Mouse (Mus musculus) erythroblast, embryonic 14.5 days (primary cell): Measurements from ENCODE around the gene Myl4. TPM values are rescaled to one million over a fixed set of nuclear protein-coding genes. Genes with fewer than 3 reads are reported as not detected.

Experiments used
- H3K27me3 ChIP-seq: 2 replicates; pipeline ENCODE4 v1.6.1; 2012; ENCODE audit warnings: inconsistent platforms; ENCODE audit not compliant: control insufficient read depth
- H3K36me3 ChIP-seq: 2 replicates; pipeline ENCODE4 v1.6.1; 2012; ENCODE audit warnings: mild to moderate bottlenecking, inconsistent platforms; ENCODE audit not compliant: control insufficient read depth
- H3K4me1 ChIP-seq: 2 replicates; pipeline ENCODE4 v1.6.1; 2012; ENCODE audit warnings: inconsistent platforms; ENCODE audit not compliant: control insufficient read depth
- H3K4me3 ChIP-seq: replicated peaks from 2 replicates; pipeline ENCODE3; 2012; ENCODE audit warnings: moderate library complexity, mild to moderate bottlenecking, inconsistent platforms
- H3K9me3 ChIP-seq: 2 replicates; pipeline ENCODE4 v1.6.1; 2012; ENCODE audit warnings: low read length, inconsistent platforms, mixed read lengths; ENCODE audit not compliant: control insufficient read depth
- GATA1 ChIP-seq: IDR thresholded peaks from 2 replicates; pipeline ENCODE4 v1.6.1; 2012; ENCODE audit warnings: low read length, inconsistent platforms, mixed read lengths
- TAL1 ChIP-seq: IDR thresholded peaks from 3 replicates; pipeline ENCODE4 v1.6.1; 2012; ENCODE audit warnings: low read length, inconsistent platforms, mixed read lengths
- polyA plus RNA-seq: library from polyadenylated mRNA; stranded (reverse); fragments of >175 nt; gene quantifications from 2 replicates; pipeline ENCODE4 v1.2.3, GENCODE M21; 2012

Myl4 gene
- polyA plus RNA-seq, 1 experiment: 0.07 TPM

DNA sequence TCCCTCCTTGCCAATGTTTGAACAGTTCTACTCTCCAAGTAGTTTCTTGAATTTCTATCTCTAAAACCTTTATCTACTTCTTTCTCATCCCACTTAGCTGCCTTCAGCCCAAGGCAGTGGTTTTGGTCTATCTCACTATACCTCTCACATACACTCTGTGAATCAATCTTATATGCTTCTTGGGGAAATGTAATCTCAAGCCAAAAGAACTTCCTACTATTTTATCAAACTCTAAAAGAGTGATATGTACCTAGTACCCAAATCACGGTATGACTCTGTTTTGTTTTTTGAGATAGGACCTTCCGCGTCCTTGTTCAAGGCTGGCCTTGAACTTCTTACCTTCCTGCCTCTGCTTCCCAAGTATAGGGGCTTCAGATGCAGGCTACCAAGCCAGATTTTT is 3.0 kb upstream of the Myl4 start:
- Histone ChIP-seq H3K27me3 (no peaks in the 10 kb centered on the region), H3K36me3 (peaks cover 42% of the 10 kb centered on the region), H3K4me3 (peak overlapping the region; percentile 8), H3K9me3 (no peaks in the 10 kb centered on the region), H3K4me1 (peaks cover 66% of the 10 kb centered on the region)
- TF ChIP-seq GATA1: no peak
- TF ChIP-seq TAL1: no peak

DNA sequence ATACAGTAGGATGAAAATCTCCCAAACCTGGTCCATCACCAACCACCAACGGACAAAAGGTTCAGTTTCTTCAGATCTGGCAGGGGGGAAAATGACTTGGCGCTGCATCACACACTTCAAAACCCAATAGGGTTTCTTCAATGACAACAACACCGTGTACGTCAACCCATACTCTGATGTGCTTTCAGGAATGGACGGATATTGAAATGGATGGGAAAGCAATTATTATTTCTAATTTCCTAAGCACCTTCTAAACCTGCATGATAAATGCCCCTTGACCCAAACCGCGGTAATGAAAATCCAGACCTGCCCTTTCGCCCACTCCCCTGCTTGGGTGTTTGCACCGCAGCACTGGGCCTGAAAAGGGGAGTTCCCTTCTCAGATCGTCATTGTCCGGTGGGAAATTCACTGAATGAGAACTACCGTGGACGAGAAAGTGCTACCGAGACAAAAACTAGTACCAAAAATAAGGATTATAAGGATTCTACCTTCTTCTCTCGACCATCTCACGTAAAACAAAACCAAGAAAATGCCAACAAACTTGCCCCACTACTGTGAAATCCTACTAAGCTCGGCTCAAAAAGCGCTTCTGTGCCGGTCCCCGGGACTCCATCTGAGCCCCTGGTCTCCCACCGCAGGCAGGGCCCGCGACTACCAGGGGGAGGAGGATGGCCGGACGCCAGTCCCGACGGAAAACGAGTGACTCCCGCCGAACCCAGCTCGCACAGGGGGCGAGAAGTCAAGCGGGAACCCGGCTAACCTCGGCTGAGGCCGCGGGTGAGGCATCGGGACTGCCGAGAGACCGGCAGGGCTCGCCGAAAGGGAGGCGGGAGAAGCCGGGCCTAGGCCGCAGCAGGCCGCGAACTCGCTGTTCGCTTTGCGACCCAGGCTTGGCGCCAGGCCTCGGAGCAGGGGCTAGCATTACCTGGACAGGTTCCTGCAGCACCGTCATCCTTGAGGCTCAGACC is 741 bp upstream of the Myl4 start:
- Histone ChIP-seq H3K4me3 (peak overlapping the region; percentile 100), H3K4me1 (peaks cover 49% of the 10 kb centered on the region), H3K27me3 (no peaks in the 10 kb centered on the region), H3K9me3 (no peaks in the 10 kb centered on the region), H3K36me3 (peaks cover 31% of the 10 kb centered on the region)
- no peak for TF ChIP-seq GATA1
- no peak for TF ChIP-seq TAL1

GRCm38 (mm10) chr11:104558065-104558464 is 7.6 kb downstream of the Myl4 start:
- no peaks in the 10 kb centered on the region for H3K9me3 ChIP-seq
- H3K4me1 ChIP-seq: 0 out of 2 replicates have a peak, but pooled peaks cover 2% of the 10 kb centered on the region
- no peaks in the 10 kb centered on the region for H3K36me3 ChIP-seq
- no peak for TF ChIP-seq GATA1
- TF ChIP-seq TAL1: no peak
- no peak overlapping the region for H3K4me3 ChIP-seq
- H3K27me3 ChIP-seq: peaks cover 2% of the 10 kb centered on the region; the same call in 1 of the 2 replicates

DNA sequence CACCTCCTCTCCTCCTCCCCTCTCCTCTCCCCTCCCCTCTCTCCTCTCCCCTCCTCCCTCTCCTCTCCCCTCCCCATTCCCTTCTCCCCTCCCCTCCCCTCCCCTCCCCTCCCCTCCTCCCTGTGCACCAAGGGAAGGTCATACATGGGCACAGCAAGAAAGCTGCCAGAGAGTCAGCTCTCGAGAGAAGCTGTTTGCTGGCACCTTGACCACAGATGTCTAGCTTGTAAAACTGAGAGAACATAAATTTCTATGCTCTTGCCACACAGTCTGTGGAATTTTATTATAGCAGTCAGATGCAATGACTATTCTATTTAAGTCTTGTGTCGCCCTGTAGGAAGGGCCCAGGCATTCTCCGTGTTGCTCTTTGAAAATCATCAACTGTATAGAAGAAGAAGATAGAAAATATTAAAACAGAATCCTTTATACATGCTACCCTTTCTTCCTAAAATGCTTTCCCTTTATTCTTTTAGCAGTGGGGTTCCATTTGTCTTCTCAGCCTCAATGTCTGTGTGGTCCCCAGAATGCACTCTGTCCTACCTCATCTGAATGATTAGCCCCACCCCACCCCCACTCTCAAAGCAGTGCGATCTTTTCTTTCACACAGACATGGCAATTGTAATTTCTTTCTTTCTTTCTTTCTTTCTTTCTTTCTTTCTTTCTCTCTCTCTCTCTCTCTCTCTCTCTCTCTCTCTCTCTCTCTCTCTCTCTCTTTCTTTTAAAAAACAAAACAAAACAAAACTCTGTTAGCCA is 8.4 kb downstream of the Myl4 start:
- H3K4me1 ChIP-seq: 0 out of 2 replicates have a peak, but pooled peaks cover 2% of the 10 kb centered on the region
- H3K36me3 ChIP-seq: no peaks in the 10 kb centered on the region
- H3K9me3 ChIP-seq: no peaks in the 10 kb centered on the region
- no peak for TF ChIP-seq GATA1
- TF ChIP-seq TAL1: no peak
- H3K4me3 ChIP-seq: no peak overlapping the region
- peaks cover 2% of the 10 kb centered on the region; the same call in 1 of the 2 replicates for H3K27me3 ChIP-seq

- Histone ChIP-seq H3K27me3 (peaks cover 4% of the 10 kb centered on the region; the same call in 1 of the 2 replicates), H3K4me3 (no peak overlapping the region), H3K36me3 (no peaks in the 10 kb centered on the region), H3K4me1 (0 out of 2 replicates have a peak, but pooled peaks cover 1% of the 10 kb centered on the region), H3K9me3 (no peaks in the 10 kb centered on the region)
- no peak for TF ChIP-seq GATA1
- TF ChIP-seq TAL1: no peak
Observed at GRCm38 (mm10) chr11:104560971-104561370, 10.5 kb downstream of the Myl4 start.

DNA sequence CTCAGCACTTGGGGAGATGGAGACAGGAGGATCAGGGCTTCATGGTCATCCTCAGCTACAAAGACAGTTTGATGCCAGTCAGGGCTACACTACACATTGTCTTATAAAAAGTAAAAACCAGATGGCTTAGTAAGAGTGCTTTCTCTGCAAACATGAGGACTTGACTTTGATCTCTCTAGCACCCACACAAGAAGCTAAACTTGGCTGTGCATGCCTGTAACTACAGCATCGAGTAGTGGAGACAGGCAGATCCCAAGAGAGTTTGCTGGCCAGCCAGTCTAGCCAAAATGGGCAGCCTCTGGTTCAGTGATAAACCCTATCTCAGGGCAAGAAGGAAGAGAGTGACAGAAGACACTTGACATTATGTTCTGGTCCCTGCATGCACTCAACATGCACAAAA is 13.0 kb downstream of the Myl4 start:
- H3K9me3 ChIP-seq: no peaks in the 10 kb centered on the region
- H3K27me3 ChIP-seq: peaks cover 8% of the 10 kb centered on the region
- H3K36me3 ChIP-seq: no peaks in the 10 kb centered on the region
- H3K4me3 ChIP-seq: no peak overlapping the region
- H3K4me1 ChIP-seq: no peaks in the 10 kb centered on the region
- no peak for TF ChIP-seq TAL1
- no peak for TF ChIP-seq GATA1

GRCm38 (mm10) chr11:104565172-104565571 is 14.7 kb downstream of the Myl4 start:
- no peak overlapping the region for H3K4me3 ChIP-seq
- peaks cover 5% of the 10 kb centered on the region for H3K4me1 ChIP-seq
- TF ChIP-seq GATA1: no peak
- TF ChIP-seq TAL1: no peak
- H3K27me3 ChIP-seq: peaks cover 8% of the 10 kb centered on the region
- peaks cover 4% of the 10 kb centered on the region for H3K9me3 ChIP-seq
- H3K36me3 ChIP-seq: no peaks in the 10 kb centered on the region

GRCm38 (mm10) chr11:104566097-104566496 is 15.6 kb downstream of the Myl4 start:
- peaks cover 12% of the 10 kb centered on the region for H3K4me1 ChIP-seq
- H3K9me3 ChIP-seq: peaks cover 4% of the 10 kb centered on the region
- TF ChIP-seq GATA1: no peak
- H3K27me3 ChIP-seq: peaks cover 9% of the 10 kb centered on the region
- no peaks in the 10 kb centered on the region for H3K36me3 ChIP-seq
- no peak overlapping the region for H3K4me3 ChIP-seq

DNA sequence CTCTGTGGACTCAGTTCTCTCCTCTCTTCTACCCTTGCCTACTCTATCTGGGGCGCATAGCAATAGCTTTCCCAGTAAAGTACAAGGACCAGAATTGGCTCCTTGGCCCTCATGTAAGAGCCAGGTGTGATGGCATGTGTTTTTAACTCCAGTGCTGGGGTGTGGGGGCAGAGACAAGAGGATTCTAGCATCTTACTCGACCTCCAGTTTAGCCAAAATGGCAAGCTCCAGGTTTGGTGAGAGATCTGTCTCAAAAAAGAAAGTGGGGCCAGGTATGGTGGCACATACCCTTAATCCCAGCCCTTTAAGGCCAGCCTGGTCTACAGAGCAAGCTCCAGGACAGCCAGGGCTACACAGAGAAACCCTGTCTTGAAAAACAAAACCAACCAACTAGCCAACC is 16.3 kb downstream of the Myl4 start:
- Histone ChIP-seq H3K9me3 (peaks cover 4% of the 10 kb centered on the region), H3K4me1 (peaks cover 17% of the 10 kb centered on the region), H3K4me3 (no peak overlapping the region), H3K36me3 (no peaks in the 10 kb centered on the region), H3K27me3 (peaks cover 14% of the 10 kb centered on the region)
- TF ChIP-seq TAL1 (no peak), GATA1 (no peak)
